Mouse (Mus musculus) mouse trophoblast stem cell (cell line): Measurements from ENCODE around the gene Mpp2.

Experiments used
- in situ Hi-C, 2 experiments: fragments of 300-500 bp; cut with MseI, MboI; formaldehyde crosslinking; loops; 2 replicates in 1 of 2; 3 replicates in 1 of 2; pipeline ENCODE4 v1.15.1; 2025

The Mpp2 gene

GRCm38 (mm10) chr11:102037789-102038188 lies 50.5 kb downstream of the Mpp2 start:
- in situ Hi-C loops, result loop anchor here in 1 of 2 experiments (5.0 kb wide), 1 partner anchor 40 kb away; no protein-coding TSS in a partner anchor

- in situ Hi-C loops, result loop anchor here in 1 of 2 experiments (5.0 kb wide), 1 partner anchor 39 kb away; no protein-coding TSS in a partner anchor
Observed at GRCm38 (mm10) chr11:102036336-102036735, 52.0 kb downstream of the Mpp2 start.

GRCm38 (mm10) chr11:102035456-102035960 lies 52.8 kb downstream of the Mpp2 start:
- in situ Hi-C loops, result loop anchor here in 1 of 2 experiments (5.0 kb wide), 1 partner anchor 38 kb away; no protein-coding TSS in a partner anchor

- in situ Hi-C loops, result loop anchor here (5.0 kb wide), 1 partner anchor 38 kb away; no protein-coding TSS in a partner anchor
Observed at GRCm38 (mm10) chr11:102034887-102035286, 53.4 kb downstream of the Mpp2 start.

GRCm38 (mm10) chr11:102033055-102033591 lies 55.2 kb downstream of the Mpp2 start:
- in situ Hi-C loops, result loop anchor here in 1 of 2 experiments (5.0 kb wide), 1 partner anchor 36 kb away; no protein-coding TSS in a partner anchor

GRCm38 (mm10) chr11:102031149-102031548 lies 57.2 kb downstream of the Mpp2 start:
- in situ Hi-C loops, result loop anchor here in 1 of 2 experiments (5.0 kb wide), 1 partner anchor 34 kb away; no protein-coding TSS in a partner anchor

- in situ Hi-C loops, result loop anchor here in 1 of 2 experiments (5.0 kb wide), 1 partner anchor 33 kb away; no protein-coding TSS in a partner anchor
Observed at GRCm38 (mm10) chr11:102029966-102030365, 58.3 kb downstream of the Mpp2 start.

GRCm38 (mm10) chr11:102029304-102029703 lies 59.0 kb downstream of the Mpp2 start:
- in situ Hi-C loops, result no loop called here

- in situ Hi-C loops, result no loop called here
Observed at GRCm38 (mm10) chr11:102028087-102028816, 60.1 kb downstream of the Mpp2 start, which contains the start of gene Mpp3. Mpp3 (minus strand) TSS chr11:102028461.

- in situ Hi-C loops, result no loop called here
Observed at GRCm38 (mm10) chr11:102027361-102028017, 60.8 kb downstream of the Mpp2 start.

GRCm38 (mm10) chr11:102026694-102027360 lies 61.5 kb downstream of the Mpp2 start:
- in situ Hi-C loops, result no loop called here

- in situ Hi-C loops, result no loop called here
Observed at GRCm38 (mm10) chr11:102025991-102026660, 62.2 kb downstream of the Mpp2 start.

- in situ Hi-C loops, result no loop called here
Observed at GRCm38 (mm10) chr11:102025354-102025753, 63.0 kb downstream of the Mpp2 start.

- in situ Hi-C loops, result no loop called here
Observed at GRCm38 (mm10) chr11:102024875-102025274, 63.4 kb downstream of the Mpp2 start.

GRCm38 (mm10) chr11:102024084-102024758 lies 64.1 kb downstream of the Mpp2 start:
- in situ Hi-C loops, result no loop called here

- in situ Hi-C loops, result no loop called here
Observed at GRCm38 (mm10) chr11:102023406-102023805, 64.9 kb downstream of the Mpp2 start.

- in situ Hi-C loops, result no loop called here
Observed at GRCm38 (mm10) chr11:102021196-102021595, 67.1 kb downstream of the Mpp2 start.

- in situ Hi-C loops, result no loop called here
Observed at GRCm38 (mm10) chr11:102019736-102020135, 68.6 kb downstream of the Mpp2 start.

GRCm38 (mm10) chr11:102016136-102016535 lies 72.2 kb downstream of the Mpp2 start:
- in situ Hi-C loops, result no loop called here

GRCm38 (mm10) chr11:102015472-102015871 lies 72.8 kb downstream of the Mpp2 start:
- in situ Hi-C loops, result no loop called here
